Mouse (Mus musculus) kidney, embryonic 16.5 days (tissue): Measurements from ENCODE around the gene Pip4k2b. TPM values are rescaled to one million over a fixed set of nuclear protein-coding genes. Genes with fewer than 3 reads are reported as not detected.

Experiments used
- ATAC-seq: fragments of 200-750 bp; cut with Nextera tagmentation; 2 replicates; pipeline ENCODE4 v1.8.0; 2017; ENCODE audit warnings: moderate TSS enrichment; ENCODE audit not compliant: low FRiP score, low TSS enrichment
- H3K27ac ChIP-seq: fragments of 300-500 bp; sonication (generic); 2 replicates; pipeline ENCODE4 v1.5.1; 2014; ENCODE audit warnings: low read length
- H3K27me3 ChIP-seq: fragments of 300-500 bp; sonication (generic); 2 replicates; pipeline ENCODE4 v1.6.1; 2014; ENCODE audit warnings: low read length, control low read depth, mixed read lengths; ENCODE audit not compliant: insufficient read depth
- H3K36me3 ChIP-seq: fragments of 300-500 bp; sonication (generic); 2 replicates; pipeline ENCODE4 v1.6.1; 2014; ENCODE audit warnings: low read length, control low read depth, mixed read lengths; ENCODE audit not compliant: insufficient read depth
- H3K4me1 ChIP-seq: fragments of 300-500 bp; sonication (generic); 2 replicates; pipeline ENCODE4 v1.6.1; 2014; ENCODE audit warnings: low read length, control low read depth, mixed read lengths; ENCODE audit not compliant: insufficient read depth
- H3K4me2 ChIP-seq: fragments of 300-500 bp; sonication (generic); replicated peaks from 2 replicates; pipeline ENCODE4 v1.6.1; 2014; ENCODE audit warnings: low read depth, low read length
- H3K4me3 ChIP-seq: fragments of 300-500 bp; sonication (generic); 2 replicates; pipeline ENCODE4 v1.5.1; 2014; ENCODE audit warnings: mild to moderate bottlenecking, low read length
- H3K9ac ChIP-seq: fragments of 300-500 bp; sonication (generic); replicated peaks from 2 replicates; pipeline ENCODE4 v1.6.1; 2014; ENCODE audit warnings: low read length
- H3K9me3 ChIP-seq: fragments of 300-500 bp; sonication (generic); 2 replicates; pipeline ENCODE4 v1.6.1; 2016; ENCODE audit warnings: low read length, control low read depth
- WGBS: fragments of 180-500 bp; shearing (Covaris S2); extraction: QIAGEN DNeasy Blood & Tissue Kit; methylation state at CpG from one replicate; pipeline ENCODE4 v1.1.7; 2014; 5-methylcytosine and 5-hydroxymethylcytosine counted together
- polyA plus RNA-seq: library from polyadenylated mRNA; unstranded; fragments of >200 nt; fragmentation: Nextera tagmentation; extraction: Ambion mirVana; gene quantifications from 2 replicates; pipeline ENCODE4 v1.2.1, GENCODE M21; 2015

Pip4k2b gene
- polyA plus RNA-seq, 1 experiment from 2014 or later, result 1.8 TPM

DNA sequence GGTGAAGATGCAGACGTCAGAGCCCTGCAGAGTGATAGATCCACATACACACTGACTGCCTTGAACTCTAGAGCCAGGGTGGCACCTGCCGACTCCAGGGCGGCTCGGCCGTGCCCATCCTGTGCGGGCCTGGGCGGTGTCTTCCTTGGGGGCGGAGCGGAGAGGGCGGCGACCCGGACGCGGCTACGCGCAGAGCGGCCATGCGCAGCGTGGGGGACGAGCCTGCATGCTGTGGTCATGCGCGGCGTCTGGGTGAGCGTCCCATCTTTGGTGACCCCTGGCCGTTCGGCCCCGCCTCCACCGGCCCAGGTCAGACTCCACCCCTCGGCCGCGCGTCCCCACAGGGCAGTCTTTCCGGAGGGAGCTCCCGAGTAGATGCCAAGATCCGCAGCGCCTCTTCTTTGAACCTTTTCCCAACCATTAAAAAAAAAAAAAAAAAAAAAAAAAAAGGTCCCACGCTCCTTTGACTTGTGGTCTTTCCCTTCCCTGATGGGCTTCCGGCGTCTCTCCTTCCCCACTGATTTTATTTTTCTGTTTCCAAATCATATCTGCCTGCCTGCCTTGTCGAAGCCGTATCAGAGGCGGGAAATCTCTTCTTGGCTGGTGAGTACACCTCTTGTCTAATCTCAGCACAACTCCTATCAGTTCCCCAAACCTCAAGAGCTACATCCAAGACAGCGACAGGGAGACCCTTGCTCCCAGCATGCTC is 58.7 kb downstream of the Pip4k2b start, which contains the start of gene Cisd3:
Gene Cisd3 (plus strand): TSS at position 214 of the 709 bp plus-strand sequence.
- peak; percentile 91 for ATAC-seq
- H3K27ac ChIP-seq, result peak within 1 kb of the TSS; percentile 65

DNA sequence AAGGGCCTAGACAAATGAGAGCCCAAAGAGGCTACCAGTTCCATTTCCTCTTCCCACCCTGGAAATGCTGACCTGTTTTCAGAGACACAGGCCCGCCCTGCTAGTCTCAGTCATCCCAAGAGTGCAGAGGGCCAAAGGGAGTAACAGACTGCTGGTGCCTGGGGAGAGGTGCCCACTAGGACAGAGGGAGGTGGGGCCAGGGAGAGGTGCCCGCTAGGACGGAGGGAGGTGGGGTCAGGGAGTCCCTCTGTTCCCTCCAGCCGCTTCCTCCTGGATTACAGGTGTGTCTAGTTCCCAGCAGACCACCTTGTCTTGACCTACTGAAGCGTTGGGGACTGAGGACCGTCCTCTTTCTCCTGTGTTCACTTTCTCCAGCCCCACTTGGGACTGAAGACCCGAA is 59.7 kb downstream of the Pip4k2b start:
- peaks cover 39% of the 10 kb centered on the region for H3K36me3 ChIP-seq
- no peaks in the 10 kb centered on the region for H3K9me3 ChIP-seq
- peak overlapping the region; percentile 58 for H3K4me2 ChIP-seq
- no peaks in the 10 kb centered on the region for H3K27me3 ChIP-seq
- H3K4me1 ChIP-seq, result peaks cover 39% of the 10 kb centered on the region
- H3K27ac ChIP-seq, result peak overlapping the region; percentile 65
- ATAC-seq, result no peak
- peak overlapping the region; percentile 38 for H3K9ac ChIP-seq
- WGBS, result 23% methylated on average over 7 of the region's 7 CpGs
- no peak overlapping the region for H3K4me3 ChIP-seq

More for the DNA sequence above, 58.7 kb downstream of the Pip4k2b start, which contains the start of gene Cisd3:
- H3K4me2 ChIP-seq, result peak within 1 kb of the TSS; percentile 58
- no peaks in the 10 kb centered on the region for H3K27me3 ChIP-seq
- H3K9me3 ChIP-seq, result no peaks in the 10 kb centered on the region
- peaks cover 39% of the 10 kb centered on the region for H3K4me1 ChIP-seq
- H3K4me3 ChIP-seq, result peak within 1 kb of the TSS; percentile 42
- peaks cover 39% of the 10 kb centered on the region for H3K36me3 ChIP-seq
- whole genome bisulfite sequencing, result under 1% methylated on average over 42 of the region's 43 CpGs
- peak within 1 kb of the TSS; percentile 49 for H3K9ac ChIP-seq

DNA sequence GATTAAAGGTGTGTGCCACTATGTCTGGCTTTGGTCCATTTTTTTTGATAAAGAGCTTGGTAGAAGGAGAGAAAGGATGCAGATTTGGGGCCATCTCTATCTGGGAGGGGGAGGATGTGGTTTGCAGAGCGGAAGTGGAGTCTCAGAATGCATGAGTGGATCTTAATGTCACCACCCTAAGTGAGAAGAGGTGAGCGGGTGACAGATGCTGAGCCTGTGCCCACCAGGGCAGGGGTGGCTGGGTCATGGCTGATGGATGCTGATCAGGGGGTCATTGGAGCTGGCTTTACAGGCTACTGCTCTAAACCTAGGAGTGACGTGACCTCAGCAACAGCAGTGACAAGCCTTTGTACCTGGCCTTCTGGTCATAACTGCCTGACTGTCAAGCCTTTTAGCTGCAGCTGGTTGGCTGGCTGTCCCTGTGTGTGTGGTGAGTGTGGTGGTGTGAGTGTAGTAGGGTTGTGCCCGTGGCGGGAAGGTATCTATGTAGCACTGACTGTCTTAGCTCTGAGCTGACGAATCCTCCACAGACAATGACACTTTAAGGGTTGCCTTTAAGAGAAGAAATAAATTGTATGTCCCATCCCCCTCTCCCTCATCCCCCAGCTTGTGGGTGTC is 60.3 kb downstream of the Pip4k2b start:
- Histone ChIP-seq H3K36me3 (peaks cover 39% of the 10 kb centered on the region), H3K27ac (peak overlapping the region; percentile 65; the same call in 1 of the 2 replicates), H3K9me3 (no peaks in the 10 kb centered on the region), H3K4me3 (no peak overlapping the region), H3K4me2 (no peak overlapping the region), H3K4me1 (peaks cover 39% of the 10 kb centered on the region), H3K27me3 (no peaks in the 10 kb centered on the region), H3K9ac (peak overlapping the region; percentile 38)
- WGBS, result 71% methylated on average over 6 of the region's 6 CpGs
- ATAC-seq, result no peak

DNA sequence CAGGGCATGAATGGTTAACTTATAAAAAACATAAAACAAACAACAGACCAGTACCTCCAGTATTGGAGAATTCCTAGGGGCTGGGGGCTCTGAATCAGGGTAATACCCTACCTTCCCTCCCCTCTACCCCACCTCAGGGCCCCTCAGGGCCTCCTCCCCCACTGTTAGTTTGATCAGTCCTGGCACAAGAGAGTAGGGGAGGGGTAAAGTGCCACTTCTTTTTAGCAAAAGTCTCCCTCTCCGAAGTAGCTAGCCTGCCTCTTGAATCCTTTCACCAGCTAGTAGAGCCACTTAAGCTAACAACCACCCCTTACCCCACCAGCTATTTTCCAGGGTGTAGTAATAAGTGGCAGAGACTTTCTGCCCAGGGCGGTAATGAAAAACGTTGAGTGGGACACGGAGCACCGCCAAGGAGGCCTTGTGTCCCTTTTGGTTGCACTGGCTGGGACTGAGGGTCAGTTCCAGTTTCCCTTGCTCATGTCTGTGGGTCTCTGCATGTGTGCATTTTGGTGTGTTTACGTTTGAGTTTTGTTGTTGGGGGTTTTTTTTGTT is 61.9 kb downstream of the Pip4k2b start:
- no peak overlapping the region for H3K4me3 ChIP-seq
- ATAC-seq, result no peak
- no peak overlapping the region for H3K4me2 ChIP-seq
- no peak overlapping the region for H3K9ac ChIP-seq
- H3K27ac ChIP-seq, result no peak overlapping the region
- no peaks in the 10 kb centered on the region for H3K27me3 ChIP-seq
- peaks cover 49% of the 10 kb centered on the region for H3K36me3 ChIP-seq
- peaks cover 38% of the 10 kb centered on the region for H3K4me1 ChIP-seq
- no peaks in the 10 kb centered on the region for H3K9me3 ChIP-seq
- WGBS, result 77% methylated on average over 6 of the region's 6 CpGs

DNA sequence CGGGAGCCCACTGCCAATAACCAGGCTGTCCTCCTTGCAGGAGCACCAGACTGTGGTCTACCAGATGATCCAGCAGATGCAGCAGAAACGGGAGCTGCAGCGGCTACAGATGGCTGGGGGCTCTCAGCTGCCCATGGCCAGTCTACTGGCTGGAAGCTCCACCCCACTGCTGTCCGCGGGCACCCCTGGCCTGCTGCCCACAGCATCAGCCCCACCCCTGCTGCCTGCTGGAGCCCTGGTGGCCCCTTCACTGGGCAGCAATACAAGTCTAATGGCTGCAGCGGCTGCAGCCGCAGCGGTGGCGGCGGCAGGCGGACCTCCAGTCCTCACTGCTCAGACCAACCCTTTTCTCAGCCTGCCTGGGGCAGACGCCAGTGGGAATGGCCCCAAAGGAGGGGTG is 64.1 kb downstream of the Pip4k2b start:
- no peak overlapping the region for H3K27ac ChIP-seq
- WGBS, result 73% methylated on average over 12 of the region's 12 CpGs
- H3K9ac ChIP-seq, result no peak overlapping the region
- H3K4me3 ChIP-seq, result no peak overlapping the region
- H3K4me1 ChIP-seq, result peaks cover 20% of the 10 kb centered on the region
- H3K36me3 ChIP-seq, result peaks cover 62% of the 10 kb centered on the region
- ATAC-seq, result no peak
- H3K4me2 ChIP-seq, result no peak overlapping the region
- no peaks in the 10 kb centered on the region for H3K9me3 ChIP-seq
- no peaks in the 10 kb centered on the region for H3K27me3 ChIP-seq

DNA sequence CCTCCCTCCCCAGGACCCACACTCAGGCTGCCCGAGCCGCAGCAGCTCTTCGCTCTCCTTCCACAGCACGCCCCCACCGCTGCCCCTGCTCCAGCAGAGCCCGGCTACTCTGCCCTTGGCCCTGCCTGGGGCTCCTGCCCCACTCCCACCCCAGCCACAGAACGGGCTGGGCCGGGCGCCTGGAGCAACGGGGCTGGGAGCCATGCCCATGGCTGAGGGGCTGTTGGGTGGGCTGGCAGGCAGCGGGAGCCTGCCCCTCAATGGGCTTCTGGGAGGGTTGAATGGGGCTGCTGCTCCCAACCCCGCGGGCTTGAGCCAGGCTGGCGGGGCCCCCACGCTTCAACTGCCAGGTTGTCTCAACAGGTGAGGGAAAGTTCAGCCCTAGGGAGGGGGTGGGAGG is 66.2 kb downstream of the Pip4k2b start:
- peaks cover 81% of the 10 kb centered on the region for H3K36me3 ChIP-seq
- H3K9ac ChIP-seq, result no peak overlapping the region
- H3K27ac ChIP-seq, result no peak overlapping the region
- 86% methylated on average over 10 of the region's 15 CpGs for WGBS
- H3K4me3 ChIP-seq, result no peak overlapping the region
- no peak for ATAC-seq
- H3K9me3 ChIP-seq, result no peaks in the 10 kb centered on the region
- peaks cover 5% of the 10 kb centered on the region; the same call in 1 of the 2 replicates for H3K4me1 ChIP-seq
- H3K27me3 ChIP-seq, result no peaks in the 10 kb centered on the region
- H3K4me2 ChIP-seq, result no peak overlapping the region

DNA sequence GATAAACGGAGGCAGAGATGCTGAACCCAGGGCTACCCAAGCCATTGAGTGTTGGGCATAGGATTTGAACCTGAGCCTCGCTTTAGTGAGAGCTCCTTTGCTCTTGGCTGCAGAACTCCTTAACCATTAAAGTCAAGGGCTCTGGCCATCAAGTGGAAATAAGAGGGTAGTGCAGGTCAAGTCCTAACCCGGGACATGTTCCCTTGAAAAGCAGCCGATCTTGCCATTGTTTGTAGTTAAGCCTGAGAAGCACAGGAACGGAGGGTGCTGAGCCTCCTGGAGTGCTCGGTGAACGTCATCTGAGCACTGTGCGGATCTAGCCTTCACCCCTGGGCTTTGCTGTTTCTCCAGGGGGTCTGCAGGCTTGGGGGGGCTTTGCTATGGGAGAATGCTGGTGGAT is 66.7 kb downstream of the Pip4k2b start:
- 68% methylated on average over 8 of the region's 8 CpGs for WGBS
- H3K4me1 ChIP-seq, result peaks cover 5% of the 10 kb centered on the region; the same call in 1 of the 2 replicates
- H3K4me3 ChIP-seq, result no peak overlapping the region
- H3K4me2 ChIP-seq, result no peak overlapping the region
- no peaks in the 10 kb centered on the region for H3K9me3 ChIP-seq
- no peak overlapping the region for H3K9ac ChIP-seq
- no peak for ATAC-seq
- no peaks in the 10 kb centered on the region for H3K27me3 ChIP-seq
- peaks cover 82% of the 10 kb centered on the region for H3K36me3 ChIP-seq
- no peak overlapping the region for H3K27ac ChIP-seq

DNA sequence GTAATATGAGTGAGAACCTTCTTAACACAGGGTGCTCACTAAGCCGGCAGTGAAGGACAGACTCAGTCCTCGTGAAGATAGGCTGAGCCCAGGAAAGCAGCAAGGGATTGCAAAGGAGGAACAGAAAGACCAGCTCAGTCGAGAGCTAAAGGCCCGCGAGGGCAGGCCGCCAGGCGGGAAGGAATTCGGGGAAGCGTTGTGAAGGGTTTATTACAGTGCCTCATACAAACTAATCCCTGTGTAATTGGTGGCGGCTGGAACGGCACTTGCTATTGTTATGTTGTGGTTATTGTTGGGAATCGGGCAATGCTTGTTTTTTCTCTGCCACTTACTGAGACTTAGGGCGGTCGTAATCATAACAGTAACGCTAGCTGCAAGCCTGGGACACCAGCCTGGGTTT is 67.1 kb downstream of the Pip4k2b start:
- H3K9me3 ChIP-seq, result no peaks in the 10 kb centered on the region
- no peak overlapping the region for H3K27ac ChIP-seq
- peaks cover 4% of the 10 kb centered on the region; the same call in 1 of the 2 replicates for H3K4me1 ChIP-seq
- peaks cover 82% of the 10 kb centered on the region for H3K36me3 ChIP-seq
- no peak for ATAC-seq
- 57% methylated on average over 15 of the region's 15 CpGs for WGBS
- H3K27me3 ChIP-seq, result no peaks in the 10 kb centered on the region
- H3K4me3 ChIP-seq, result no peak overlapping the region
- no peak overlapping the region for H3K4me2 ChIP-seq
- no peak overlapping the region for H3K9ac ChIP-seq

DNA sequence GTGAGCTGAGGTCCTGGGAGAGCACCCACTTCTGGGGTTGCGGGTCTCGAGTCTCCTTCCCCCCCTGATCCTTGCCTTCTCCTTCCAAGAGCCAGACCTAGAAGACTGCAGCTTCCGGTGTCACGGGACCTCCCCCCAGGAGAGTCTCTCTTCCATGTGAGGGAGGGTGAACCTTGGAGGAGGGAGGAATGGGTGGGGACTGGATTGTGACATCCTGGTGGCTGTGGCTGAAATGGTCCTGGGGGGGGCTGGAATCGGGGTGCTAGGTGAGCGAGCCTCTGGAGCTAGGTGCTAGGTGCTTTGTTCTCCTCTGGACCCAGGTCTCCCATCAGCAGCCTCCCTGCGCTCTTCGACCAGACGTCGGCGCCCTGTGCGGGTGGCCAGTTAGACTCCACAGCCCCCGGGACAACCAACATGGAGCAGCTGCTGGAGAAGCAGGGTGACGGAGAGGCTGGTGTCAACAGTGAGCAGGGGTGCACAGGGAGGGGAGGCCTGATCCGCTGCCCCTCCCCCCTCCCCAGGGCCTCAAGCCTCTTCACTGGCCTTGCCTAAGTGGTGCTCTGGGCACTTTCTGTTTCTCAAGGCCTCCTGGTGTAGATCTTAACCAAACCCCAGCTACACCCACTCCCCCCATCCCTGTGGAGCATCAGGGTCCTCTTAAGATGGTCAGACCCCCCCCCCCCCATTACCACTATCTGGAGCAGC is 68.3 kb downstream of the Pip4k2b start:
- no peaks in the 10 kb centered on the region for H3K9me3 ChIP-seq
- no peak overlapping the region for H3K9ac ChIP-seq
- WGBS, result 84% methylated on average over 14 of the region's 15 CpGs
- peaks cover 82% of the 10 kb centered on the region for H3K36me3 ChIP-seq
- no peak overlapping the region for H3K4me3 ChIP-seq
- H3K27ac ChIP-seq, result no peak overlapping the region
- no peak overlapping the region for H3K4me2 ChIP-seq
- no peaks in the 10 kb centered on the region for H3K27me3 ChIP-seq
- no peaks in the 10 kb centered on the region for H3K4me1 ChIP-seq
- ATAC-seq, result no peak
